Mouse (Mus musculus): ENCODE data around the gene Smyd4.

Gene Smyd4

DNA sequence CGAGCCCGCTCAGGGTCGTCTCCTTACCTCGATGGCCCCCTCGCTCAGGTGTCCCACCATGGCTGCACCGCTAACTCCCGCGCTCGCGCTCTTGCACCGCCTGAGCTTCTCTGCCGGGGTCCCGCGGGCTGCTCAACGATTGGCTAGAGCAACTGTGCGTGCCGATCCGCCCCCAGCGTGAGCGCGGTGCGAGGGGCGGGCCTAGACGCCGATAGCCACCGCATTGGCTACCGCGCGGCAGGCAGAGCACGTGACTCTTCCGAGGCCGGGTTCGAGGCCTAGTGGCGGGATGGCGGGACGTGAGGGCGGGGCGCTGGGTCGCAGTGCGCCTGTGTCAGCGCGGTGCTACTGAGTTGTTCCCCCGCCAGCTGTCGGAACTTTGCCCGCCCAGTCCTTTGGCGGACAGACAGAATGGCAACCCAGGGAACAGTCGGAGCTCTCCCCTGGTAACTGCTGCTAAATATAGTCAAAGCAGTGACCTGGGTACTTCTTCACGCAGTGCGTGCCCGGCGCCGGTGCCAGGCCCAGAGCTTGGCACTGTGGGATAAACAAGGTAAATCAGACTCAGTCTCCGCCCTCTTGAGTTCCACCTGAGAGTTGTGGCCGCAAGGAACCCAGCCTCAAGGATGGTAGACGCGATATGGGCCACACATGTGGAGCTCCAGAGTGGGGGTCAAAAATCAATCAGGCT is at the start of gene Smyd4, which contains the start of gene Rpa1:
TSS of gene Smyd4 (plus strand) at position 235 of the 691 bp plus-strand sequence.
TSS of gene Rpa1 (minus strand) at position 126 of the 691 bp plus-strand sequence.
- DNase-seq = peak; percentile 95 to 98

GRCm38 (mm10) chr11:75298491-75298890 is 49.7 kb upstream of the Smyd4 start:
- peak in 1 of 2 experiments; percentile 54 for DNase-seq

- no peak for DNase-seq
These were observed 48.4 kb upstream of the Smyd4 start for GRCm38 (mm10) chr11:75299786-75300185.

DNA sequence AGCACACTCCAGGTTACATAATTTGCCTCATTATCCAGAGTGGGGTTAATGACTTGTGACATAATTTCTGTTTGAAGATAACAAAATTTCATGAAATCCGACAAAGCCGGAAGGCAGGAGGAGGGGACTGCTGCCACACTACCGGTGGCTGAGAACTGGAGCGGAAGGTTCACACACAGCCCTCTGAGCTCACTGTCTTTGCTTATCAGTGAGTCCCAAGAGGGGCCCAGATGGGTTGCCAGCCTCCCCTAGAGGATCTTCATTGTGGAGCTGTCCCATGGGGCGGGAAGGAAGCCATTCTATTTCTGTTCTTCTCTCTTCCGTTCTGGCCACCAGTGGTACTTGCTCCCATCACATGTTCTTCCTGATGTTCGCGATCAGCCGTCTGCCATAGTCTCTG is 47.3 kb upstream of the Smyd4 start:
- no peak for DNase-seq

DNA sequence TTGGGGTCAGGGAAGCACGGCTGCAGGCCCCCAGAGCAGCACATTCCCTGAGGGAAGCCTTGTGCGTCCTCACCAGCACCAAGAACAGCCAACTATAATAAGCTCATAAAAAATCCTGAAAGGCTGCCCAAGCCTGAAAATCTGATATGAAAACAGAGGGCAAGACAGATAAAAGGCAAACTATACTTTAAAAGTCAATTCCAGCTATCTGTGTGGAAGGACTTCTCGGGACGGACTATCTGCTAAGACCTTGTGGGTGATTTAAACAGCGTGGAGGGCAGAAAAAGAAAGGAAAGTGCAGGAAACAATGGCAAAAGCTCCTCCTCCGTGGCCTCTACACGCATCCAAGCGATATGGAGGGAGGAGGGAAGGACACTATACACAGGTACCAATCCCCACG is 43.4 kb upstream of the Smyd4 start:
- DNase-seq = no peak

- DNase-seq = no peak
These were observed 39.6 kb upstream of the Smyd4 start for GRCm38 (mm10) chr11:75308650-75309049.

DNA sequence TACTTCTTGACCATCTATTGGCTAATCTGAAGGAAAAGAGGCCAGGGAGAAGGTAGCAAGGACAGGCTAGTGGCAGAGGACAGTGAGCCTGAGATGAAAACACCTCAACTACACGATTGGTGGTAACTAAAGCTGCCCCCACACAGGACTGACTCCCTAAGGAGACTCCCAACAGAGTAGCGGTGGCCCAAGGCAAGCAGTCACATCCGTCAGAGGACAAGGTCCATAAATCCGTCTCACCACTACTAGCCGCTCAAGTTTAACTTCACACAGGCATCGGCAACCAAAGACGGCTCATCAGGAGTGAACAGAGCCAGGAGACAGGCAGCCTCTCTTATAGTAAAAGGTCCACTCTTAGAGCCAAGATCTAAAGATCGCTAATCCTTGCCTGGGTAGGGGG is 37.4 kb upstream of the Smyd4 start:
- no peak for DNase-seq

- DNase-seq = no peak
These were observed 36.5 kb upstream of the Smyd4 start for GRCm38 (mm10) chr11:75311751-75312150.

DNA sequence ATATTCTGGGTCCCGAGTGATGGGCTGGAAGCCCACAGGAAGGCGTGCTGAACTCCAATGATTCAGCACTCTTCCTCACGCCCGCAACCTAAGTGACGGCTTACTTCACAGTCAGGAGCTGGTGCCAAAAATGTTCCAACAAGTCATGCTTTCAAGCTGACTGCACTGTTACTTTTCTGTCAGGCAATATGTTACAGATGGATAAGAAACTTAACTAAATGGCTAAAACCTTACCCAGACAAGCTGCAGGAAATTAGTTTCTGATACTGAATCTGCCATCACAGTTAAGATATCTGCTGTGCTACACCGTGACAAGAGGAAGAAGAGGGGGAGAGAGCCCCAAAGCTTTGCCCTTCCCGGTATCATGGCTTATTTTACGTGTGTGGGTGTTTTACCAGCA is 34.4 kb upstream of the Smyd4 start:
- DNase-seq = no peak

- no peak for DNase-seq
These were observed 29.6 kb upstream of the Smyd4 start for GRCm38 (mm10) chr11:75318351-75319221.

DNA sequence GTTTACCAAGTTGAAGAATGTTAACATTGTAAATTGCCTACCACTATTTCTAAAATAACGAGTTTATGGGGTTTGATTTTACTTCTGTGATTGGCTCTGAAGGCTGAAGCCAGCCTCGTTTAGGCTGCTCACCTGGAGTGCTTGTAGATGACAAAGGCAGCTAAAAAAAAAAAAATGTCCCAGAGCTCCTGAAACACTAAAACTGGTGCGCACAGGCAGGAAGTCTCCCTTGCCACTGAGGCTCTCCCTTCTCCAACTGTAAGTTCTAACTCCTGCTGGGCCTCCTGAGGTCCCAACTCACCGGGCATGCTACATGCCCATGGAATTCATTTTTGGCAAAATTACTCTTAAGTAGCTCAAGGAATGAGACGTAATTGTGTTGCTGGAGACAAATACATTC is 29.0 kb upstream of the Smyd4 start:
- no peak for DNase-seq

- DNase-seq = no peak
These were observed 24.9 kb upstream of the Smyd4 start for GRCm38 (mm10) chr11:75323326-75323737.

GRCm38 (mm10) chr11:75324433-75324832 is 23.8 kb upstream of the Smyd4 start:
- DNase-seq = no peak

DNA sequence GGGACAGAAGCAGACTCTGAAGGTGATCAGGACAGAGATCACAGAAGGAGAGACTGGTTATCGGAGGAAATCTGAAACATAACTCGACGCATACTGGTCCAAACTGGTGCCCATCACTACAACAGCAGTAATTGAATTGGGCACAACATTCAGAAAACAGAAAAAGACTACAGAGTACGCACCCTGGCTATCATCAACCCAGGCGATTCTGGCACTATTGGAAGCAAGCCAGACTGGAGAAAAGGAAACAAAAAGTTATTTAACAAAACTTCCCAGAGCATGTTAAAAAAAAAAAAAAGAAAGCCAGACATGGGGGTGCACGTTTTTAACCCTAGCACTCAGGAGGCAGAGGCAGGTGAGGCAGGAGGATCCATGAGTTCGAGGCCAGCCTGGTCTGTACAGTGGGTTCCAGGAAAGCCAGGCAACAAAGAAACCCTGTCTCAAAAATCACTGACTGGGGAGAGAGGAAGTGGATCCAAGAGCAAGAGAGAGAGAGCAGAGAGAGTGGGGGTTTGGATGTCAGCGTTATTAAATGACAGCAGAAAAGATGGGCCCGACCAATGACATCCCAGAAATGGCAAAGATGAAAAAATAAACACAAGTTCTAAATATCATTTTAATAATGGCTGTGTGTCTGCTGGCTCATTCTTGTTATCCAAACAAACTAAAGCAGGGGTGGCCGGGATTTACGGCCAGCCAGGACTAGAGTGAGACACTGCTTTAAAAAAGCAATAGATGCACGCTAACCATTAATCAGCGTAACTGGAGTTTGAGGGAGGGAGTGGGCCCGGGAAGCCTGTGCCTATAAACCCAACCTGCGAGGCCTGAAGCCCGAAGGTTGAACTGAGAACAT is 22.9 kb upstream of the Smyd4 start:
- peak in 1 of 2 experiments; percentile 40 for DNase-seq

DNA sequence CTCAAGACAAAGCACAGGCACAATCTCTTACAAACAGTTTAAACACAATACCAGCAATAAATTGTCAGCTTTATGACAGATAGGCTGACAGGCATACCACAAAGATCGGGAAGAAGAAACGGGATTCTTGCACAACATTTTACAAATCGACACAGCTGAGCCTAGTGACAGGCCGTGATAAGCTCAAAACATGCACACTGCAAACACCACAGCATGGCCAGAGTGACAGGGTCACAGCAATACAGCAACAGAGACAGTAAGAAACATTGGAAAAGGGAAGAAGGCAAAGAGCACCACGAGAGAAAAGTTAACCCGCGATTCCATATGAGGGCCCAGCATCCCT is 22.3 kb upstream of the Smyd4 start:
- DNase-seq = no peak

DNA sequence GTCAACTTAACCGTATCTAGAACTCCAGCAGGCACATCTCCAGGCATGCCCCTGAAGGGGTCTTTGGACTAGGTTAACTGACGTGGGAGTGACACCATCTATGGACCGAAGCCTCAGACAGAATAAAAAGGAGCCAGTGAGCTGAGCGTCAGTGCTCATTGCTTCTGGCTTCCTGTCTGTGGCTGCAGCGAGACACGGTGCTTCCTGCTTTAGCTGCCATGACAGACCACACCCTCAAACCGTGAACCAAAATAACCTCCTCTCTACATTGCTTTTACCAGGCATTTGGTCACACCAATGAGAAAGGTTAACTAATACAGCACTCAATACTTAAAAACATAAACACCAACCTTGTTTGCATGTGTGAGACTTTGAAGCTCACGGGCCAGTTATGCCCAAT is 11.6 kb upstream of the Smyd4 start:
- DNase-seq = no peak

- DNase-seq = no peak
These were observed 11.0 kb upstream of the Smyd4 start for GRCm38 (mm10) chr11:75337246-75337645.

GRCm38 (mm10) chr11:75340076-75340475 is 8.2 kb upstream of the Smyd4 start:
- peak; percentile 25 to 50 for DNase-seq

DNA sequence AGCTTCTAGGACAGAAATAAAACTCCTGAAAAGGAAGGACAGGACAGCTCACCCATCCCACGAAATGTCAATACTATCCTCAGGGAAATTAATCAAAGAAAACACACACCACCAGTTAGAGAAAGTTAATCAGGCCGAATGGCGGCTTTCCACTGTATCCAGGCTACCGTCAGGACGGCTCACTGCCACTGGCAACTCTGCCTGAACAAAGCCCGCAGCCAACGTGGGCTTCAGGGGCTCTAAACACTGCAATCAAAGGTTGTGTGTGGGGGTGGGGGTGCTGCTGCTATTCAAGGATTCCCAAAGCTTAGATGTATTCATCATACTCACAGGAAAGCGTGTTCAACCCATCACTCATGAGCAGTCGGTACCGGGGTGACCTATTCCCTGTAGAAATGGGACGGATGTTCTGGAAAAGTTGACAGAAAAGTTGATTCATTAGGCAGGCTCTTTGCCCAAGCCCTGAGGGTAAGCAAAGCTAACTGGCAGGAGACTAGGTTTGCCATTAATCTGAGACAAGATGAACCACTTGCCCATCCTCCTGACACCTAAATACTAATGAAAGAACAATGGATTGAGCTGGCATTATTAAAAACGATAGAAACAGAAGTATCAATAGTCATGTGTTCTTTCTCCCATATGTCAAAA is 7.4 kb upstream of the Smyd4 start:
- DNase-seq = no peak

DNA sequence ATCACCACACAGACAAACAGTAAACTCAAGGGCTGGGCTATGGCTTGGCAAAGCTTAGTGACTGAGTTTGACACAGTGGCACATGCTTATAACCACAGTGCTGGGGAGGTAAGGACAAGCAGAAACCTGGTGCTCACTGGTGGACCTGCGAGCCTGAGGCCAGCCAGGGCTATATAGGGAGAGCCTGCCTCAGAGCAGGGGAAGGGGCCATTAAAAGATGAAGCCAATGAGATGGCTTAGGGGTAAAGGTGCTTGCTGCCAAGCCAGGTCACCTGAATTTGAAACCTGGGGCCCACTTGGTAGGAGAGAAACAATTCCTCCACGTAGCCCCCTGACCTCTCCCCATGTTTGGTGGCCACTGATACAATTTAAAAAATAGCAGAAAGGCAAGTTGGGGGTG is 5.1 kb upstream of the Smyd4 start:
- DNase-seq = no peak

- peak in 1 of 2 experiments; percentile 28 for DNase-seq
These were observed 4.1 kb upstream of the Smyd4 start for GRCm38 (mm10) chr11:75344163-75344562.

- no peak for DNase-seq
These were observed 3.5 kb upstream of the Smyd4 start for GRCm38 (mm10) chr11:75344716-75345115.

All from kidney, postnatal 4 days (tissue).